Mouse (Mus musculus) left cerebral cortex, adult 9 months (tissue): ENCODE measurements at regions not wholly inside any gene's neighbourhood (a gene's known extent, or its start where the extent isn't known, plus 50 kb on each side); places are given as distances from the start of the nearest gene placed in this dataset.

Experiments
- DNase-seq, 2 experiments: peaks; one replicate each; pipeline ENCODE4 v3.0.0; 2022; ENCODE audit warnings: low spot score in 2 of 2

DNA sequence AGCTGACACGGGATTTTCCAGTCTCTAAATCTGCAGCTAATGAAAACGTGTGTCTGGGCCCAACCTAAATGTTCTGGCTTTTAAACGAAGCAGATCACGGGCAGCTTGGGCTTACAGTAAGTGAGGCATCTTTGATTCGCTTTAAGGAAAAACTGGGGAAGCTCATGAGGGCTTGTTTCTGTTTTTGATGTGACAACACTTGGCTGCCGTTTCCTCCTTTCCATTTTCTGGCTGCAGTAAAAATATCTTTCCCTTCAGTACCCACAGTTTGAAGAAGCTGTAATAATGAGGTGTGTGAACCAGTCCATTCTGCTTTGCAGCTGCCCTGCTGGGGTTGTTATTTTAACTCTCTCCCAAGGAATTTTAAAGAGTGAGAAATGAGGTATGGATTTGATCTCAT, 69.9 kb upstream of the Dkk2 start:
- DNase-seq: no peak

DNA sequence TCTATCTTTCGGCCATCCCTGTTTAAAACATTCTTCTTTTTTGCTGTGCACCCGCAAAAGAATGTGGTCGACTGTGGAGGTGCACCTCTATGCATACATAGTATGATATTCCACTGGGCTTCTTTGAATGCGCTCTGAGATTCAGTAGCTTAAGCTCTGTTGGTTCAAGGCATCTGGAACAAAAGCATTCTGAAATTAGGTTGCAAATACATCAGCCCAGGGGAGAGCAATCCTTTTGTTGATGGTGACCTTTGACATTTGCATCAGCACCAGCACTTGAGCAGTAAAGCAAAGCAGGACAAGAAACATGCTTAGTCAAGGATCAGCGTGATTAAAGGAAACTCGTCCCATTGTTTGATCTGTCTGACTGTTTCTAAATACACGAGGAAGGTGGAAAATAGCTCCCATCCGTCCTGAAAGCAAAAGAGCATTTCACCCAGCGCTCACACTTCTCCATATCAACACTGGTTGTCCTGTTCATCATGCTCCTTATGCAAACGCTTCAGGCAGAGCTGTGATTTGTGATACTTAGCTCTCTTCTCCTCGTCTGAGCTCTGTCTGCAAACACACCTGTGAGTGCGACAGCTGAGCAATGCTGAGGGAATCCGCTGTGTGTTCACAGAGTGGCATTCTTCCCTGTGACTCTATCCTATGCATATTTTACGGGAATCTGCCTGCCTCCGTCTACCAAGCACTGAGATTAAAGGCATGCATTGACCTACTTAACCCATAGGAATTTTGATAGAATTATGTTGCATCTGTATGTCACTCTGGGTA, 67.4 kb upstream of the Dkk2 start:
- no peak for DNase-seq

DNA sequence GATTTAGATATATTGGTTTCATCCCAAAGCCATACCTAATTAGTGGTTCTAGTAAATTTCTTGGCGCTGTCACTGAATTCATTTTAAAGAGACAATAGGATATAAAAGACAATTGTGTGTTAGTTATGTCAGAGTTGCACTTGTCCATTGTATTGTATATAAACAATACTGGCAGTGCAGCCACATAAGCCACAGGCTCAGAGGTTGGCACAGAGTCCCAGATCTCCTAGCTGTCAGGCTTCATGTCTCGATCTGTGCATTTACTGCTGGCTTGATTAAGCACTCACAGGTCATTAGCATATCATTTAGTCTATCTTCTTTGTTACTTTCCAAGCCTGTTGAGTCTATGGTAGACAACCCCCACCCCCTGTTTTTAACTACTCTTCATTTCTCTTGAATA, 66.6 kb upstream of the Dkk2 start:
- DNase-seq: no peak

DNA sequence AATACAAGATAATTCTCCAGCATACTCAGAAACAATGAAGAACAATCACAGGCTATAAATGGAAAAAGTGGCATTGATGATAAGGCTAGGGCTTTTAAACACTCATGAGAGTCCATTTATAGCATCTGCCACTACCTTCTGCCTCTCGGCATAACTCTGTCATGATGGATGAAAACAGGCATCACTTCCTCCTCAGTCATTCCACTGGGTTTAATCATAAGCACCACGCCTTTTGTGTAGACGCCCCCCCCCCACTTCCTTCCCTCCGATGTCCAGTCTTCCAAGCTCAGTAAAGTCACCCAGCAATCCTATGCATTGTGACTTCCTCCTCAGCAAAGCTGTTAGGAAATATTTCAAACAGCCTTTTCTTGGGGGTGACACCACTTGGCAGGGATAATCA, 63.1 kb upstream of the Dkk2 start:
- DNase-seq: no peak

DNA sequence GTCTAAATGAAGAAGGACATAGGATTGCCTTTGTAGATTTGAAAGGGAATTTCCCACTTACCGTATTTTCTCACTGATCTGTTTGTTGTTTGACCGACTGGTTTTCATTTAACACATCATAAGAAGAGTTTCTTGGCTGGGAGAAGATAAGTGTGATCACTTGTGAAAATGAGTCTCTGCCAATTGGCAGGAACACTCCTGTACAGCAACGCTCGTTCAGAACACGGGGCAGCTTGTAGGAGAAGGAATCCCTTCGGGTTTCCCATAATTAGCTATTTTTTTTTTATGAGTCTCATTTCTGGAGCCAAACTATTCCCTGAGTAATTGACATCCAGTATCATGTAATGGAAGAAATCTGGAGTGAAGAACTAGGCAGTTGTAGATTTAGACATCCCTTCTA, 61.8 kb upstream of the Dkk2 start:
- no peak for DNase-seq

DNA sequence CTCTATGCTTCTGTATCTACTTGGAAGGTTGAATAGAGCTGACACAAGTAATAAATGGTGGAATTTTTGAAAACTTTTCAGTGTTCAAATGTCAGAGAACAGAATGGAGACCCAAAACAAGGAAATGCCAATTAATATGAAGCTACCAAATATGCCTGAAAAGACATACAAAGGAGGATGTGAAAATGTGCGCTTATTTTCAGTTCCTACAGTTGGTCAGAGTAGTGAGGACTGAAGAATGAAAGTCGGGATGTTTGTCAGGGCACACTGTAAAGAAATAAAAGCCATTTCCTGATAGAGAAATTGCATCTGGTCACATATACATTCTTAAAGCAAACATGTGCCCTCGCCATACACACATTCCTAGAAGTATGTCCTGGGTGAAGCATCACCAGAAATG, 56.0 kb upstream of the Dkk2 start:
- DNase-seq: no peak

DNA sequence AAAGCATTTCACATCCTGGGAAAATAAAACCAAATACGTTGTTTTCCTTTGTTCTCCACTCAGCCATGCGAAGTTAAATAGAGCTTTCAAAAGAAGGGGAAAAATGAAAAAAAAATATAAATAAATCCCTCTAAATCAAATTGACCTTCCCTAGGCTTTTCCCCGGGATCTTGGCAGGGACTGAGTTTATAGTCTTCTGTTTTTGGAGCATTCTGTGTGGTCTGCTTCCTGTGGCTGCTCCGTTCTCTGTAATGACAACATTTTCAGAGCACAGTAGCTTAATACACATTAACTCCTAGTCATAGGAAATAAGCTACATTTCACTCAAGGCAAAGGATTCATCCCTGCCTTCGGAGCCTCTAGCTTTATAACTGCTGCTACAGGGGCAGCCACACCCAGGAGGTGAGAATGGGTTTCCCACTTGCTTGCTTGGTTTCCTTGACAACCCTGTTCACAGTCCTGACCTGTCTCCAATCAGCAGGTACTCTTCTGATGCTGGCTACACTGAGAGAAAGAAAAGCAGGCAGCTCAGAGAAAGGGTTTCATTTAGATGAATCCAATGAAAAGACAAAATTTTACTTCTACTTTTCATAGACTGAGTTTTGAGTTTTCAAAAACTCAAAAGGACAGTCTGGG, 51.9 kb upstream of the Dkk2 start:
- DNase-seq: no peak

DNA sequence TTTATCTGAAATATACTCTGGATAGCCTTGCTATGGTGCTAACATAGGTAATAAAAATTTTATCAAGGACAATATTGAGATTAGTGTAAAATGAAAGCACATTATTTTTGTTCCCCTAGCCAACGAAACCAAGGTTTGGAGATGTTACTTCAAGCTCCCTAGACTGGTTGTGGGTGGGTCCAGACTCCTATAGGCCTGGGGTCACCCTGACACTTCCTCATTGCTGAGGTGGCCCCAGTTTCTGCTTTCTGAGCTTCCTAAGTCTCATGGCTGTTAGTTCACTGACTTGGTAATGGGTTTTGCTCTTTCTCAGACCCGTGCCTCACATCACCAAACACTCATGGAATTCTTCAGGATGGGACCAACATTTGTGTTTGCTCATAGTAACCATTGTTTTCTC, 49.9 kb upstream of the Dkk2 start:
- no peak for DNase-seq
